Mouse (Mus musculus) cerebellum, adult 11-12 months (tissue): Measurements from ENCODE around the gene Chsy1.

Experiments
- DNase-seq: peaks from one replicate; pipeline ENCODE4 v3.0.0; 2022

Gene Chsy1

GRCm38 (mm10) chr7:66110636-66111112 is 1.4 kb downstream of the Chsy1 start:
- DNase-seq, result no peak

DNA sequence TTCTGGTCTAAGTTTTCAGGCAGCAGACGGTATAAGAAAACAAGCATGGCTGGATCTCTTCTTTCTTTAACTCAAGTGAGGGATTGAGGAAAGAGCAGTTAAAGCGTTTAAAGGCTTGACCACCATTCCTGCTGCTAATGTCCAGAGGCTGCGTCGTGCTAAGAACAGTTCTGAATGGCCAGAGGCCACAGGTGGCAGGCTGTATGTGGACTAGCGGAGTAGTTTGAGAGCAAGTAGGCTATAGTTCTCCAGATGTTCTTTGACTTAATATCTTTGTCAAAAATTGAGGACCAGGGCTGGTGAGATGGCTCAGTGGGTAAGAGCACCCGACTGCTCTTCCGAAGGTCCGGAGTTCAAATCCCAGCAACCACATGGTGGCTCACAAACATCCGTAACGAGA is 1.9 kb downstream of the Chsy1 start:
- no peak for DNase-seq

DNA sequence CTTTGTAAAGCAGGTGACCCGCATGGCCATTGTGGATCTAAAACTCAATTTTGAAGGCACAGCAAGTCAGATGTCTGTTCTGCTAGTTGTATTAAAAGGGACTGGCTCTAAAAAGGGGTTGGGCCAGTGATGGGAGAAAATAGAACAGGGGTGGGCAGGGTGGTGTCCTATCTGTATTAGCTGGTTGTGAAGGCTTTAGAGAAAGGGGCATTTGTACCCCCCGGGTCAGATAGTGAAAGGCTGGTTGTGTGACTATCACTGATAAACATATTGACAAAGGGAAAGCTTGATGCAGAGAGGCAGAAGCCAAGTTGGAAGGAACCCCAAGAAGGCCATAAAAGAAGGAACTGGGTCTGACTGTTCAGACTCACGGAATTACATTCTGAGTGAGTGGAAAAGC is 4.2 kb downstream of the Chsy1 start:
- no peak for DNase-seq

- no peak for DNase-seq
These were observed 6.6 kb downstream of the Chsy1 start for GRCm38 (mm10) chr7:66115821-66116343.

DNA sequence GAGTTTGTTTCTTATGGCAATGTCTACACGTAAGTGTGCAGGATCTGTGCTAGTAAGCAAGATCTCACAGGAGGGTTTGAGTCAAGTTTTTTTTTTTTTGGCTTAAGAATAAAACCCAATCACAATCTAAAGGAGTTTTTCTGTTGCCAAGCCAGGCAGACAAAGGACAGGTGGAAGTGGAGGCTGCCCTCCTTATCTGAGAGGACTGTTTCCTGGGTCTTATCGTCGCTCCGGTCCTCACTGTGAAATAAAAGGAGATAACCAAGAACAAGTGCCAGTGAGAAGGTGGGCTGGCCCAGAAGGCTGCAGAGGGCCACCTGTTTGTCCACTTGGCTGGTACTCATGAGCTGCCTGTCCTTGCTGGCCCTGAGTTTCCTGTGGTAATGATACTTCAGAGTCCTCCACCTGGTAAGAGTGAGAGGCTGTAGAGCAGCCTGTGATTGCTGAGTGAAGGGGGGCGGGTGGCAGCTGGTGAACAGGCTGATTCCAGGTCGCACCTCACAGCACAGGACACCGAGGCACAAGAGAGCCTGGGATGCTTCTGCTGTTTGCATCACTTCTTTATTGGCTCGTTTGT is 7.7 kb downstream of the Chsy1 start:
- no peak for DNase-seq

DNA sequence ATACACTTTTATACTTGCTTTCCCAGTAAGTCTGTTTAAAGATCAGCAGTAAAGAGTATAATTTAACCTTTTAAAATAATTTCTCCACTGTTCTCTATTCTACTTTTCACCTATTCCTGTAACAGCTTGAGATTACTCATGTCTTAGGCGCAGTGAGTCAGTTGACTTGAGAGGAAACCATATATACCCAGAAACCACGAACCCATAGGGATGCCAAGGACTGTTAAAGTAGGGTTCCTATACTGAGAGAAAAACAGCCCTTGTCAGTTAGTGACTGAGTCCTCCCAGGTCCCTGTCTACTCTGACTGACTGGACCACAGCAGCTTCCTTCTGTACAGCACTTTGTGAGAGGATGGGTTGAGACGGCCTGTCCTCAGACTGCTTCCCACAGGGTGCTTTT is 8.7 kb downstream of the Chsy1 start:
- no peak for DNase-seq

DNA sequence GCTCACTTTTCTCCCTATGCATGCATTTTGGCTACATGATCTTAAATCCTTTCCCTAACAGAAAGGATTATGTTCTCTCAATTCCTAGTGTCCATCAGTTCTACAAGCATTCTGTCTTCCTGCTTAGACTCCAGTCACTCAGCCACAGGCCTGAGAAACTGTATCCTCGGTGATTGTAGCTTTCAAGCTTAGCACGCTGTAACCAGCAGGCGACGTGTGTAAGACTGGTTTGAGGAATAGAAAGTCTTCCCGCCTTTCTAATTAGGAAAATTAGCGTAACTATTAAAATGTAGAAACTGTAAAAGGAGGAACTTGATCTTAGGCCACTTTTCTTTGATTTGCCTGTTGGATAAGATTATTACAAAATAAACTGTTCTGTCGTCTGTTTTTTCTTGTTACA is 9.5 kb downstream of the Chsy1 start:
- DNase-seq, result no peak

- DNase-seq, result peak; percentile 58
These were observed 10.8 kb downstream of the Chsy1 start for GRCm38 (mm10) chr7:66120139-66120538.

GRCm38 (mm10) chr7:66120702-66121396 is 11.5 kb downstream of the Chsy1 start:
- DNase-seq, result no peak

GRCm38 (mm10) chr7:66124551-66124968 is 15.2 kb downstream of the Chsy1 start:
- no peak for DNase-seq

DNA sequence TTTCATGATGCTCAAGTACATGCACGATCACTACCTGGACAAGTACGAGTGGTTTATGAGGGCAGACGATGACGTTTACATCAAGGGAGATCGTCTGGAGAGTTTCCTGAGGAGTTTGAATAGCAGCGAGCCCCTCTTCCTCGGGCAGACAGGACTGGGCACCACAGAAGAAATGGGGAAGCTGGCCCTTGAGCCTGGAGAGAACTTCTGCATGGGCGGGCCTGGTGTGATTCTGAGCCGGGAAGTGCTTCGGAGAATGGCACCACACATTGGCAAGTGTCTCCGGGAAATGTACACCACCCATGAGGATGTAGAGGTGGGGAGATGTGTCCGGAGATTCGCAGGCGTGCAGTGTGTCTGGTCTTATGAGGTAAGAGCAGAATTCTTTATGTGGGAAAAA is 16.1 kb downstream of the Chsy1 start:
- no peak for DNase-seq

- no peak for DNase-seq
These were observed 18.8 kb downstream of the Chsy1 start for GRCm38 (mm10) chr7:66127951-66128645.

DNA sequence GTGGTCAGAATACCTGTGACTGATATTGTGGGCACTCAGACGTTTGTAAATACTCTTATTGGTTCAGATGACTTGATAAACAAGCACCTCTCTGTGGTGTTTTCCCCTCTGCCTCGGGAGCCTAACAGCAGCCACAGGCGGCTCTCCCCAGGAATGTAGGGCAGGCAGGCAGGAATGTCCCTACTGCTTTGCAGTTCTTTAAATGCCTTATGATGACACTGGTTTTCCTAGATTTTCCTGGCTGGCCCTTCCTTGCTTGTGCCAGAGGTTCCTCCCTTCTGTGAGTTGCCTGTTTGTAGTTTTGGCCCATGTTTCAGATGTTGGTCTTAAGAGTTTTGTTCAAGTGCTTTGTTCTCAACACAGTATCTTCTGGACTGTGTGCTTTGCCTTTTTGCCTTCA is 19.5 kb downstream of the Chsy1 start:
- no peak for DNase-seq

GRCm38 (mm10) chr7:66130296-66130695 is 21.0 kb downstream of the Chsy1 start:
- no peak for DNase-seq

GRCm38 (mm10) chr7:66131776-66132421 is 22.6 kb downstream of the Chsy1 start:
- no peak for DNase-seq

DNA sequence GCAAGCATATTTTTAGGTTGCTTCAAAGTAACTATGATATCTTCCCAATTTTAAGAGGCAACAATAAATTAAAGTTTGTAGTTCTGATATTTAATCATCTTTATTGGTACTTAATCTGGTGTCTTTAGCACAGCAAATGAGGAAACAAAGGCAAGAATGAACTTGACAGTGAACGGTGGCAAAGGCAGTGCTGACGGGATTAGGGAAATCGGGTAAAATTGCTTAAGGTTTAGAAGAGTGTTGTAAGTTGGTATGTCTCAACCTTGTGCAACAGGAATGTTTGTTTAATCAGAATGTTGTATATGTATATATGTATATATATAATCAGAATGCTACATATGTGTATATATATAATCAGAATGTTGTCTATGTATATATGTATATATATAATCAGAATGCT is 24.8 kb downstream of the Chsy1 start:
- DNase-seq, result no peak

GRCm38 (mm10) chr7:66135644-66136043 is 26.3 kb downstream of the Chsy1 start:
- DNase-seq, result no peak

DNA sequence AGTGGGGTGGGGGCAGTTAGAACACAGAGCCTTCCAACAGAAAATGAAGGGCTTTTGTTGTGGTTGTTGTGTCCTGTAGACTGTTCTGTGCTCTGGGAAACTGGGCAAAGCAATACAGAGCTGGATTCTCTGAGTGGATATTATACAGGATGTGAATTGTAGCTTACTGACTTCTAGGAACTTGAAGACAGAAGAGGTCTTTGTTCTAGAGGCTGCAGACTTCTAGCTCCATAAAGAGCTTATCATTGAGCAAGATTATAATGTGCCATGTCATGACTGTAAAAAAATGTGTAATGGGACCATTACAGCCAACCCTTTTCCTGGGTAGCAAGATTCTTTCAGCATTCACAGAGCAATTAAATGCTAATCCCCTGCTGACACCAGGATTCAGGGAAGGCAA is 26.9 kb downstream of the Chsy1 start:
- no peak for DNase-seq

GRCm38 (mm10) chr7:66137309-66137708 is 28.0 kb downstream of the Chsy1 start:
- DNase-seq, result no peak

DNA sequence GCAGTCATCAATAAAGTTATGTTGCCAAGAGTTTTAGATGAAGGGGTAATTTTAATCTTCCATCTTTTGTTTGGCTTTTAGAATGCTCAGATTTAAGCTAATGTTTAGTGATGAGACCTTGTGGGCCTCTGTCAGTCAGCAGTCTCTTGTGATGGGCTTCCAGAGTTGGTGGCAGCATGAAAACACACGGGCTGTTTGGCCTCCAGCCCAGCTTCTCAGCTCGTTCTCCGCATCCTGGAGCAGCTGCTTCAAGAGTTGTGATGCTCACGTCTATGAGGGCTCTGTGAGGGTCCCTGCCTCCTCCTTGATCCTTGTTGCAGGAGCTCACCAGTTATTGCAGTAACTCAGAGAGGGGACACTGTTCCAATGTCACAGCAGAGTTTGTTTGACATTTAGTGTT is 29.0 kb downstream of the Chsy1 start:
- no peak for DNase-seq

DNA sequence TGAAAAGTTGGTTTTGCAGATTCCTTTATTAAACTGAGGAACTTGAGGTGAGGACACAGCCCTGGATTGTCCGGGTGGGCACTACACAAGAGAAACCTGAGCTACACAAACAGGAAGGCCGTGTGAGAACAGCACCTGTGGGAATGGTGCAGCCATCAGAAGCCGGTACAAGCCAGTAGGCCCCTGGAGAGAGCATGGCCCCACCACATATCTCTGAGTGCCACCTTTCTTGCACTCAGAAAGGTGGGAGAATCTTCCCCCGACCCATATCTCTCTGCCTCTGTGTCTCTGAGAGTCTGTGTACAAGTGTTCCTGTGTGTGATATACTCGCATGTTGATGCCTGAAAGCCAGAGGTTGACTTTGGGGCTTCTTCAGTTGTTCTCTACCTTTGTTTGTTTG is 29.6 kb downstream of the Chsy1 start:
- DNase-seq, result no peak

DNA sequence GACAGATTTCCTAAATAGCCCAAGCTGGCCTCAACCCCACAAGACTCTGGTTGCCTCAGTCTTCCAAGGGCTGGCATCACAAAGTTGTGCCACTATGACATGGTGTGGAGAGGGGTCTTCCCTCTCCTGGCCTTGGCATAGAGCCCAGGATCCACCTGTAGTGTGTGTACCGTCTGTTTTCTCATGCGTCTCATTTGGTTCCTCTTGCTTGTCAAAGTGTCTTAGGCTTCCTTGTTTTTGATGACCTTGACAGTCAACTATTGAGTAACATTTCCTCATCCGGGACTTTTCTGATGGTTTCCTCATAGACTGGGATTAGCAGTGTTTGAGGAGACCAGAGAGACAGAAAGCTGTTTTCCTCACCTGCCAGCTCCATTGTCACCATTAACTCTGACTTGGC is 30.8 kb downstream of the Chsy1 start:
- no peak for DNase-seq

GRCm38 (mm10) chr7:66140923-66141570 is 31.7 kb downstream of the Chsy1 start:
- DNase-seq, result no peak
